Mouse (Mus musculus) heart, adult 11 months (tissue): ENCODE measurements at regions not wholly inside any gene's neighbourhood (a gene's known extent, or its start where the extent isn't known, plus 50 kb on each side); places are given as distances from the start of the nearest gene placed in this dataset.
A peak's percentile ranks its signal among the peaks of the same experiment; 100 is the strongest.

Experiments
- DNase-seq: peaks from one replicate; pipeline ENCODE4 v3.0.0; 2022

- peak; percentile 35 for DNase-seq
Measured at GRCm38 (mm10) chr13:12940911-12941310, 64.3 kb downstream of the Prl2c2 start.

- DNase-seq: peak; percentile 57
Measured at GRCm38 (mm10) chr13:12935103-12935502, 70.1 kb downstream of the Prl2c2 start.

DNA sequence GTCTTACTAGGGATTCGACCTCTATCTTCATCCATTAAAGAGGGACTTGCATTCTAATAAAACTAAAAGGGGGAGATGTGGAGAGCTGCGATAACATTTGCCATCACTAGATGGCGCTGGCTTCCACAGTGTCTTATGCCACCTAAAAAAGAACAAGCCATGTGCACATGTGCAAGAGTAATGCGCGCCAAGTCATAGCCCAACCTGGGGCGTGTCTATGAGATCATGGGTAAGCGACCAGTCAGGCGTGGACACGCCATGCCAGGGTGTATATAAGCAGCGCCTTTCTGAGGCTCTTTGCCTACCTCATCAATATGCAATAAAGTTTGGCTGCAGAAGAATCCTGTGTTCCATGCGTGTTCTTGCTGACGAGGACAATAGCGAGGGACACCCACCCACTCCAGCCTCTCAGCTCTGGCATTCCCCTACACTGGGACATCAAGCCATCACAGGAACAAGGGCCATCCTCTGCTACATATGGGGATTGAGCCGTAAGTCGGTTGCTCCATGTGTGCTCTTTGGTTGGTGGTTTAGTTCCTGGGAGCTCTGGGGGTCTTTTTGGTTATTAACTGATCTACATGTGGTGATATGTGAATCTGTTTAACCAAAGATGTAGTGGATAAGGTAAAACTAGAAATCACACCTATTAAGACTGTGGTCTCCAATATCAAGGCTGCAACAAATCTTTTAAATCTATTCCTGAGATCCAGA, 73.1 kb downstream of the Prl2c2 start:
- peak; percentile 87 for DNase-seq

GRCm38 (mm10) chr13:12930566-12930965, 74.6 kb downstream of the Prl2c2 start:
- peak; percentile 45 for DNase-seq

GRCm38 (mm10) chr13:12929806-12930205, 75.4 kb downstream of the Prl2c2 start:
- DNase-seq: peak; percentile 80

DNA sequence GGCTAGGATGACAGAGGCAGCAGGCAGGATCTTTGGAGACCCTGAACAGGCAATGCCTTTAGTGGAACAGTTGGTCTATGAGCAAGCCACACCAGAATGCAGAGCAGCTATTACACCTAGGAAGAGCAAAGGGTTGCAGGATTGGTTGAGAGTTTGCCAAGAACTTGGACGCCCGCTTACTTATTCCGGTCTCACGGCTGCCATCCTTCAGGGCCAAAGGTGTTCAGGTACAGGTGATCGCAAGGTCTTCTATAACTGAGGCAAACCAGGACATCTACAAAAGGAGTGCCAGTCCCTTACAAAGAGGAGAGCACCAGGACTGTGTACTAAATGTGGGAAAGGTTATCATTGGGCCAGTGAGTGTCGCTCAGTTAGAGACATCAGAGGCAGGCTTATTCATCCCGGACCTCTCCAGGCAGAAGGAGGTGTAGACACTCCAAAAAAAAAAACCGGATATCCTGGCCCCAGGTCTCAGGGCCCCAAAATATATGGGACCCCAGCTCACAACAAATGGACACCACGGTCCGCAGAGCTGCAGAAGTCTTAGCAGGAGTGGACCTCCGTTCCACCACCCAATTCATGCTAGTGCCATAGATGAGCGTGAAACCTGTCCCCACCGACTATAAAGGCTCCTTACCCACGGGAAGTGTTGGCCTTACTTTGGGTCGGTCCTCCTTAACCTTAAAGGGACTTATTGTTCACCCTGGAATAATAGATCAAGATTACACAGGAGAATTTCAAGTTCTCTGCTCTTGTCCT, 77.4 kb downstream of the Prl2c2 start:
- DNase-seq: peak; percentile 89

GRCm38 (mm10) chr13:12925604-12926003, 79.6 kb downstream of the Prl2c2 start:
- DNase-seq: peak; percentile 89

DNA sequence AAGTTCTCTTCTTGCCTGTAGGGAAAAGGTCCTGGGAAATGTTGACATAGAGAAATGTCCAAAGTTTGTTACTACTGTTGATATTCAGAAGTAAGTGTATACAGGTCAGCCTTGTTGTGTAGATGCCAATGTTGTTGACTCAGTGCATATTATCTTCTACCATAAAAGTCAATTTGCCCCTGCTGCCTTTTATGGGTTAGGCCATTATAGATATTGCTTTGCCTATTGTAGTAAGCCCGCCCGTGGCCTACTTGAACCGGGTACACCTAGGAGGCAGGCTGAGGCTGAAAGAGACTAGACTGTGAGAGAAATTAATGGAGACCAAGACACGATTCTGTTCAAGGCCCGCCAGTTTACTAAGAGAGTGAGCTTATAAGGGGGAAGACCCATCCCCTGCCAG, 92.3 kb downstream of the Prl2c2 start:
- no peak for DNase-seq

- DNase-seq: no peak
Measured at GRCm38 (mm10) chr13:12906151-12906550, 99.0 kb downstream of the Prl2c2 start.

- DNase-seq: peak; percentile 81
Measured at GRCm38 (mm10) chr13:12889631-12890030, 89.8 kb upstream of the Prl2c3 start.

- DNase-seq: peak; percentile 62
Measured at GRCm38 (mm10) chr13:12879506-12879905, 79.6 kb upstream of the Prl2c3 start.

GRCm38 (mm10) chr13:12864946-12865345, 65.1 kb upstream of the Prl2c3 start:
- peak; percentile 68 for DNase-seq

DNA sequence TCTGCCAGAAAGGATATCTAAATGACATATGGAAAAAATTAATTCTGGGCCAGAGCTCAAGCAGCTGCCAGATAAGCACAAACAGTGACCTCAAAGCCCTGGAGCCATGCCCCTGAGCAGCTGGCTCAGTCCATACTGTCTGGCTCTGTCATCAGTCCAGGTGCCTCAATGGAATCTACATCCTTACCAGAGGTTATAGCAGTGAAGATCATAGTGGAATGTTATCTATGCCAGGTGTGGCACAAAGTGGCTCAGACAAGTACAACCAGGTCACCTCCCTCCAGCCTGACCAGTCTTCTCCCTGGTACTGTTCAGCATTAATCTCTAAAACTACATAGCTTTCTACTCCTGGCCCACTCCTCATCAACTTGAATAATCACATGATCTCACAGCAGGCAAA, 64.4 kb upstream of the Prl2c3 start:
- peak; percentile 80 for DNase-seq

DNA sequence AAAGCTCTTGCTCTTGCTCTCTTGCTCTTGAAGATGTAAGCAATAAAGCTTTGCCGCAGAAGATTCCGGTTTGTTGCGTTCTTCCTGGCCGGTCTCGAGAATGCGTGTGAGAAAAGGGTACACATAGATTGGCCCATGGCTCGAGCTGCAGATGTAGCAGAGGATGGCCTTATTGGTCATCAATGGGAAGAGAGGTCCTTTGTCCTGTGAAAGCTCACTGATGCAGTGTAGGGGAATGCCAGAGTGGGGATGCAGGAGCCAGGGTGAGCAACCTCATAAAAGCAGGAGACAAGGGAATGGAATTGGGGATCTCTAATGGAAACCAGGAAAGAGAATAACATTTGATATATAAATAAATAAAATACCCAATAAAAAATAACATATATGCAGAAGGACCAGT, 63.7 kb upstream of the Prl2c3 start:
- peak; percentile 87 for DNase-seq

GRCm38 (mm10) chr13:12860954-12861353, 61.1 kb upstream of the Prl2c3 start:
- DNase-seq: peak; percentile 83

DNA sequence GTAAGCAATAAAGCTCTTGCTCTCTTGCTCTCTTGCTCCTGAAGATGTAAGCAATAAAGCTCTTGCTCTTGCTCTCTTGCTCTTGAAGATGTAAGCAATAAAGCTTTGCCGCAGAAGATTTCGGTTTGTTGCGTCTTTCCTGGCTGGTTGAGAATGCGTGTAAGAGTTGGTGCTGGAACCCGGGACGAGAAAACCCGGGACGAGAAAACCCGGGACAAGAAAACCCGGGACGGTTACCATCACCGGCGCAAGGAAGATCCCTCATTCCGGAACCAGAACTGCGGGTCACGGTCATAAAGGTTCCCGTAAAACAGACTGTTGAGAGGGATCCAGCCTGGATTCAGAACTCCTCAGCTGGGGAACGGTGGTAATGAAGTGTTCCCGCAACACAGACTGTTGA, 60.1 kb upstream of the Prl2c3 start:
- peak; percentile 77 for DNase-seq
